Mouse (Mus musculus): ENCODE results near the gene Ttc23.
A peak's percentile ranks its signal among the peaks of the same experiment; 100 is the strongest.

Ttc23 gene

DNA sequence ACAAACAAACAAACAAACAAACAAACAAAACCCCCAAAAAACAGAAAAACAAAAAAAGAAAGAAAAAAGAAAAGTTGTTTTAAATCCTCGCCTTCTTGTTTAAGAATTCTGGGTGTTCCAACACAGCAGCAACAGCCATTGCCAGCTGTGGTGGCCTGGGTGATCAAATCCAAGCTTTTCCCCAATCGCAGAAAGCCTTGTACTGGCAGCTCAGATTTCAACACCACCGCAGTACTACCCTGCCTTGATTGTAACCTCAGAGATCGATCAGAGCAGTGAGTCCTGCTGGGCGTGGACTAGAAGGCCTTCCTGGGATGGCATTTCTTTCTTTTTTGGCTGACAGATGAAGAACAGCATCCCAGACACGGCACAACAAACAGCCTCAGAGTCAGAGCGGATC, 48.7 kb downstream of the Ttc23 start:
- no peak for DNase-seq (ENCODE audit: inconsistent ontology term)

GRCm38 (mm10) chr7:67697892-67698630, 50.9 kb downstream of the Ttc23 start:
- DNase-seq (ENCODE audit: inconsistent ontology term), result no peak

DNA sequence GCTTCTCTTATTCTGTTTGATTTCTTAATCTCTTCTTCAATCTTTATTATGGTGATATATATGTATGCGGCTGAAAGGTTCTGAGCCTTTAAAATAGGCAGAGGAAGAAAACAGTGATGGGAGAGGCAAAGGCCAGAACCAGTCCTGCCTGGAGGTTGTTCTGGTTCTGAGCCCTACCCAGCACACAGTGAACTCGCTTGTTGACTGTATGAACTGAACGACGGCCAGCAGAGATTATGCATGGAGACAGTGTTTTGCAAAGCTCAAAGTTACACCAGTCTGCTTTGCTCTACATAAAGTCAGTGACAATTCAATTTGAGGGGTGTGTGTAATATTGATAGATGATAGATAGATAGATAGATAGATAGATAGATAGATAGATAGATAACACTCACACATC, 52.1 kb downstream of the Ttc23 start:
- DNase-seq (ENCODE audit: inconsistent ontology term), result no peak

GRCm38 (mm10) chr7:67700846-67701245, 53.6 kb downstream of the Ttc23 start:
- no peak for DNase-seq (ENCODE audit: inconsistent ontology term)

- DNase-seq (ENCODE audit: inconsistent ontology term), result no peak
These were observed 54.2 kb downstream of the Ttc23 start for GRCm38 (mm10) chr7:67701252-67701914.

DNA sequence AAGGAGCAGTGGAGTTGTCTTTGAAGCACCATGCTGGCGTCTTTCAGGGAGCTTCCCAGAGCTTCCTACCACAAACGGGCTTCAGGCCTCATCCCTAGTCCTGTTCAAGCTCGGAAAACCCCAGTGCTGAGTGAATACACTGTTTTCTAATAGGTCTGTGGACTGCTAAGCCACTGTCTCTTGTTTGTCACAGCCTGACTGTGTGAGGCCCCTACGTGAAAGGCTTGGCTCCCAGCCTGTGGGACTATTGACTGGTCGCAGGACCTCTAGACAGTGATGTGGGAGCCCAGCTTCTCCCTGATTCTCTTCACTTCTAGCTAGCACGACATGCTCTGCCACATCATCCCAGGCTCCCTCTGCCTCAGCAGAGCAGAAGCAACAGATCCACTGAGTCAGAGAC, 61.0 kb downstream of the Ttc23 start:
- no peak for DNase-seq (ENCODE audit: inconsistent ontology term)

DNA sequence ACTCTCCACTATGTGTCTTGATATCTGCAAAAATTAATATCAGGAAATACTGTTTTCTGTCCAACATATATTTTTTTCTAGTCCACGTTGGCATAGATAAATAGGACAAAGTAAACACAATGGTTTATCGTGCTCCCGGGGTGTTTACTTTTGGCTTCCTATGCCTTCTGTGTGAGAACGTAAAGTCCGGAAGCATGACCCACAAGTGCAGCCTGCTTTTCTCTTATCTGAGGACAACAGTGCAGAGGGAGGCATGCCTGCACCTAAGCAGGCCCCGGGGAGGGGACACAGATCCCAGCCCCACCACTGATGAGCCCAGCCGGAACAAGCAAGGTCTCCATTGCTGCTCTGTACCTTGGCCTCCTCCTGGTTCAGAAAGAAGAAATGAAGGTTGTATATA, 63.0 kb downstream of the Ttc23 start:
- DNase-seq (ENCODE audit: inconsistent ontology term), result no peak

DNA sequence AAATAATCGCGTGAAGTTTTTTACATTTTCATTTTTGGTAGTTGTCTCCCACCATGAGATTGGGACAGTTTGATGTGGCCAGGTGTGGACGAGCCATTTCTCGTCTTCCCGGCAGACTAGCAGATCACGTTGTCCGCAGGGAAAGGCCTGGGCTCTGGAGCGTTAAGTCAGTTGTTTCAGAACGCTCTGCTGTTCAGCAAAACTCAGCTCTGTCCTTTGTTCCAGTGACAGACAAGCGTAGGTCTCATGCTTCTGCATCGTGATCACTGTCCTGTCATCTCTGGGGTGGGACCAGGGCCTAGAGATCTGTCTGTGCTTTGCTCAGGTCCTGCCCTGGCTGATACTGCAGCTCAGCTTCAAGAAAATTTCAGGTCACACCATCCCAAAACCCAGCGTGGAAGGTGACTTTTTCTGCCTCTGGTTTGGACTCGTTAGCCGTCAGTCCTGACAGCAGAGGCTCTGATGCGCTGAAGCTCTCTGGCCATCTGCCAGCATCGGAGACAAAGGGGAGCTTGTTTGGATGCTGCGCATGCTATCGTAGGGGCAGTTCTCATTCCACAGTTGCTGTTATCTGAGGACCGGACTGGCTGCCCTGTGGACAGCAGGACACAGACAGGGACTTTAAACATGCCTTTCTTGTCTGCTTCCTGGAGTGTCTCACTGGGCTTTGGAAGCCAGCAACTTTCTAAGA, 66.8 kb downstream of the Ttc23 start:
- peak; percentile 88 for DNase-seq (ENCODE audit: inconsistent ontology term)

GRCm38 (mm10) chr7:67715176-67715575, 68.0 kb downstream of the Ttc23 start:
- DNase-seq (ENCODE audit: inconsistent ontology term), result no peak

DNA sequence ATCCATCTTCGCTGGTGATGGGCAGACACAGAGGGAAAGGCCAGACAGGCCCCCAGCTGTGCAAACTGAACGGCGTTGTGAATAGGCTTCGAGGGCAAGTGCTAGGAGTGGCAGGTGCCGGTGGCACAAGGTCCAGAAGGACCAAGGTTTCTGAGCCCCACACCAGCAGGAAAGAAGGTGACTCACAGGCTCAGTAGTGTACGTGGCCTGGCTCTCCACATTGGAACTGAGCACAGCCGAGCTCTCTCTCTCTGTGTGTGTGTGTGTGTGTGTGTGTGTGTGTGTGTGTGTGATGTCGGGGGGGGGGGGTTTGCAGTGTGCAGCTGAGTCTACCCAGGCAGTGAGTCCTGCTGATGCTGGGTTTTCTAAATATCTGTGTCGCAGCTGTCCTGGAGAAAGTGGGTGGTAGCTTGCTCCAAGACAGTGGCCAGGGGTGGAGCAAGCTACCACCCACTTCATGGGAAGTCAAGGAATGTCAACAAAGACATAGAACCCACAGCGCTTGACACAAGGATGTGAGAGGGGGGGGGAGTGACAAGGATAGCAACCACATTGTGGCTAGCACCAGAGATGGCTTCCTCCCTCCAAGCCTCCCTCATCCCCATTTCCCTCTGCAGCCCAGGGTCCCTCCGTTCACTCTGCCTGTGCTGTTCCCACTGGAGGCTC, 69.1 kb downstream of the Ttc23 start:
- DNase-seq (ENCODE audit: inconsistent ontology term), result no peak

GRCm38 (mm10) chr7:67716925-67717324, 69.7 kb downstream of the Ttc23 start:
- DNase-seq (ENCODE audit: inconsistent ontology term), result no peak

- no peak for DNase-seq (ENCODE audit: inconsistent ontology term)
These were observed 70.3 kb downstream of the Ttc23 start for GRCm38 (mm10) chr7:67717520-67717919.

GRCm38 (mm10) chr7:67718804-67719203, 71.6 kb downstream of the Ttc23 start:
- DNase-seq (ENCODE audit: inconsistent ontology term), result peak; percentile 83

DNA sequence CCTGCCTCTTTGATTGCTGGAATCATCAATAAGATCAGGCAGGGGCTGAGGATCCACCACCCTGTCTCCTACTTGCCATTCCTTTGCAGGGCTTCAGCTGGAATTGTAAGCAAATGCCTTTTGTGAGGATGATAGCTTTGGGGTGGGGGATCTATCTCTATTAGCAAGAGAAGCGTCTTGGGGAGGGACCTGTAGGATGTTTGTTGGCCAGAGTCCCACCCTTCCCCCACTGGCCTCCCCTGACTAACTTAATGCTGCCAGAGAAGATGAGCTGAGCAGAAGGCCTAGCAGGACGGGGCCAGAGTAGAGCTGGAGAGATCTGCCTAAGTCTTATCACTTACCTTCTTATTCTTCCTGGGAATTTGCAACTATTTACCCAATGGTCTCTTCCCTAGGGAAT, 75.0 kb downstream of the Ttc23 start:
- no peak for DNase-seq (ENCODE audit: inconsistent ontology term)

- DNase-seq (ENCODE audit: inconsistent ontology term), result no peak
These were observed 77.3 kb downstream of the Ttc23 start for GRCm38 (mm10) chr7:67724536-67724935.

DNA sequence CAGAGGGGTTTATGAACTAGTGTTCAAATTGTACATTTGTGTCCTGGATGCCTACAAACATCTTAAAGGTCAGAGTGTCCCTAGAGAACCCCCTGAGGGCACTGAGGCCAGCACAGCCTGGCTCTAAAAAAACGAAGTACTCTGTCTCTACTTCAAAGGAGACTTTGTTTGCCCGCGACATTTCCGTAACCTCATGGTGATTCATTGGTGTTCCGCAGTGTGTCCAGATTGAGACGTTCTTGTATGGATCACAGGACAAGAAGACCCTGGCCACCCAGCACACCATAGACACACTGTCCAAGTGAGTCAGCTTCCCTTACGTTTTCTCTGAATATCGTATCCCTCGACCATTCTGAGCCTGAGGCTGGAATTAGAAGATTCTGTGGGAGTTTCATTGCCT, 77.8 kb downstream of the Ttc23 start:
- DNase-seq (ENCODE audit: inconsistent ontology term), result no peak

- no peak for DNase-seq (ENCODE audit: inconsistent ontology term)
These were observed 81.0 kb downstream of the Ttc23 start for GRCm38 (mm10) chr7:67728203-67728602.

- no peak for DNase-seq (ENCODE audit: inconsistent ontology term)
These were observed 81.6 kb downstream of the Ttc23 start for GRCm38 (mm10) chr7:67728809-67729208.

DNA sequence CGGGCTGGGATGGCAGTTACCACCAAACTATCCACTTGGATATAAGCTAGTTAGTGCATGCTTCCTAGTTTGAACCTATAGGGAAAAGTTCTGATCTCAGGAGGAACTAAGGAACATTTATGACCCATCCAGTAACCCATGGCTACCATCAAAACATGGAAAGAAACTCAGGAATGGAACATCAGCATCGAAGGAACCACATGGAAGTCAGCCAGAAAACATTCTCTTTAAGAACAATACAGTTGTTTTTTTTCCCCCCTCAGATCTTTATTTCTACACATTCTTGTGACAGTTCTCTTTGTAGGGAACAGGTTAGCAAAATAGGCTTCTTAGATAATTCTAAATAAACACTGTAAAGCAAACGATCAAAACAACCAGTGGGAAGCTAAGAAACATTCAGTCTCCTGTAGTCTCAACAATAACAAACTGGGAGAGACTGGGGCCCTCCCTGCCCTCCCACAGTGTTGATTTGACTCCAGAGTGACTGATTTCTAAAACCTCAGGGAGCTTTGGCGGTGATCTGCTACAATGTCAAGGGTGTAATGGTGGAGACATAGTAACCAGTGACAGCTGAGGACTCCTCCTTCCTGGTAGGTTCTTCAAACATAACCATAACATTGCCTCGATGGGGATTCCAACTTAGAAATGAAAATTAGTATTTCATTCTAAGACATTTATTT, 83.4 kb downstream of the Ttc23 start:
- no peak for DNase-seq (ENCODE audit: inconsistent ontology term)

- no peak for DNase-seq (ENCODE audit: inconsistent ontology term)
These were observed 85.1 kb downstream of the Ttc23 start for GRCm38 (mm10) chr7:67732276-67732675.

GRCm38 (mm10) chr7:67740382-67740781, 93.2 kb downstream of the Ttc23 start:
- peak; percentile 43 for DNase-seq (ENCODE audit: inconsistent ontology term)

- DNase-seq (ENCODE audit: inconsistent ontology term), result peak; percentile 73
These were observed 93.6 kb downstream of the Ttc23 start for GRCm38 (mm10) chr7:67740796-67741195.

All from Muller cell, postnatal 12 days (primary cell).